Mouse (Mus musculus) brain, embryonic 14.5 days (tissue): ENCODE data around the gene Kazn. TPM values are rescaled to one million over a fixed set of nuclear protein-coding genes. Genes with fewer than 3 reads are reported as not detected.

Source experiments
- DNase-seq: peaks from one replicate; pipeline ENCODE4 v3.0.0-alpha.2; 2011; ENCODE audit warnings: low read depth
- CTCF ChIP-seq: fragments of 200-500 bp; IDR thresholded peaks from 2 replicates; pipeline ENCODE4 v1.5.1; 2012; ENCODE audit warnings: inconsistent platforms, mild to moderate bottlenecking, moderate library complexity, borderline replicate concordance; ENCODE audit not compliant: insufficient read depth, insufficient read length; ENCODE audit errors: extremely low read depth
- POLR2A ChIP-seq: fragments of 200-500 bp; IDR thresholded peaks from 2 replicates; pipeline ENCODE4 v1.6.1; 2012; ENCODE audit warnings: mild to moderate bottlenecking, inconsistent platforms, borderline replicate concordance; ENCODE audit not compliant: poor library complexity, insufficient read depth, insufficient read length, severe bottlenecking; ENCODE audit errors: extremely low read depth
- polyA plus RNA-seq: library from polyadenylated mRNA; depleted of rRNA; stranded (reverse); fragments of >200 nt; gene quantifications from 2 replicates; pipeline ENCODE4 v1.2.3, GENCODE M21; 2012

The Kazn gene
- polyA plus RNA-seq, 1 experiment = 61.2 TPM

- peak; percentile 55 for DNase-seq
- TF ChIP-seq CTCF (peak; percentile 19; the same call in 1 of the 2 replicates), POLR2A (no peak)
These were observed 538 bp downstream of the Kazn start for GRCm38 (mm10) chr4:142238486-142239239.

- no peak for TF ChIP-seq POLR2A
- DNase-seq = no peak
These were observed 1.2 kb downstream of the Kazn start for GRCm38 (mm10) chr4:142238041-142238440.

GRCm38 (mm10) chr4:142236681-142237080 is 2.5 kb downstream of the Kazn start:
- TF ChIP-seq CTCF (no peak), POLR2A (no peak)
- no peak for DNase-seq

GRCm38 (mm10) chr4:142235426-142235825 is 3.8 kb downstream of the Kazn start:
- TF ChIP-seq CTCF (no peak), POLR2A (no peak)
- no peak for DNase-seq

- TF ChIP-seq CTCF (no peak), POLR2A (no peak)
- no peak for DNase-seq
These were observed 4.4 kb downstream of the Kazn start for GRCm38 (mm10) chr4:142234828-142235227.

GRCm38 (mm10) chr4:142228821-142229575 is 10.2 kb downstream of the Kazn start:
- DNase-seq = no peak
- no peak for TF ChIP-seq POLR2A
- TF ChIP-seq CTCF = no peak

GRCm38 (mm10) chr4:142223898-142224645 is 15.1 kb downstream of the Kazn start:
- no peak for DNase-seq
- no peak for TF ChIP-seq POLR2A
- TF ChIP-seq CTCF = no peak

GRCm38 (mm10) chr4:142222385-142222784 is 16.8 kb downstream of the Kazn start:
- DNase-seq = no peak
- TF ChIP-seq POLR2A (no peak), CTCF (no peak)

- TF ChIP-seq POLR2A = no peak
- TF ChIP-seq CTCF = no peak
- no peak for DNase-seq
These were observed 17.5 kb downstream of the Kazn start for GRCm38 (mm10) chr4:142221757-142222072.

- no peak for DNase-seq
- TF ChIP-seq CTCF (no peak), POLR2A (no peak)
These were observed 18.0 kb downstream of the Kazn start for GRCm38 (mm10) chr4:142221025-142221756.

- DNase-seq = no peak
- TF ChIP-seq POLR2A (no peak), CTCF (no peak)
These were observed 20.2 kb downstream of the Kazn start for GRCm38 (mm10) chr4:142218997-142219396.
